Mouse (Mus musculus): ENCODE results near the gene Tmem210.

DNA sequence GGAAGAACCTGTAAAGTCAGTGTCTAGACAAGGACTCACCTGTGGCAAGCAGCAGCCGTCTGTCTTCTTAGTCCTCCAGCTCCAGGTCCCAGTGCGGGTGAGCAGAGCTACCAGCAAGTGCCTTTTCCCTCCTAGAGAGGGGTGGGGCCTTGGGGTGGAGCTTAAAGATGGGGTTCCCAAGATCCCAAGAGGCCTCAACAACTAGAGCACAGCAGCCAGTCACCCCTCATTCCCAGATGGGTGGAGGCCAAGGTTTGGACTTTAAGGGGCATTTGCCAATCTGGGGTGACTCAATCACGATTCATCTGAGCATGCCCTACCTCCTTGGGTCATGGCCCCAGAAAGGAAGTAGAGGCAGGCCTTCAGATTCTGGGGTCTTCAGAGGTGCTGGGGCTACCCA lies 48.2 kb upstream of the Tmem210 start:
- TF ChIP-seq ZNF384 (IDR thresholded peaks at IDR 0.05; ENCODE audit: low read depth, low read length) (no peak), TCF12 (IDR thresholded peaks at IDR 0.05; ENCODE audit: low read depth, low read length) (no peak), SIN3A (IDR thresholded peaks at IDR 0.05; ENCODE audit: low read length) (no peak), CTCF (conservative IDR thresholded peaks at IDR 0.05 in 1 of 2, IDR thresholded peaks at IDR 0.05 in 1 of 2; ENCODE audit: low read depth in 2 of 2, low read length in 2 of 2) (no peak), POLR2A (IDR thresholded peaks at IDR 0.05; ENCODE audit: low read depth, low read length) (no peak), USF2 (conservative IDR thresholded peaks at IDR 0.05; ENCODE audit: low read depth, low read length) (no peak), CHD1 (IDR thresholded peaks at IDR 0.05; ENCODE audit: low read depth, low read length) (no peak), E2F4 (IDR thresholded peaks at IDR 0.05; ENCODE audit: insufficient replicate concordance, low read depth, low read length) (no peak), USF1 (IDR thresholded peaks at IDR 0.05; ENCODE audit: low read depth, low read length) (no peak)
